Mouse (Mus musculus): Measurements from ENCODE around the gene Rflnb. TPM values are rescaled to one million over a fixed set of nuclear protein-coding genes. Genes with fewer than 3 reads are reported as not detected.

Rflnb gene
- total RNA-seq, 2 experiments from 2014 or later = 7.0 to 9.5 TPM

- DNase-seq (ENCODE audit: low spot score in 2 of 2) = peak; percentile 75 to 82
- Histone ChIP-seq H3K27ac (no peak within 1 kb of the TSS), H3K4me3 (peak within 1 kb of the TSS; percentile 62)
- TF ChIP-seq CTCF (conservative IDR thresholded peaks at IDR 0.05) = peak; percentile 82
These were observed 28.0 kb downstream of the Rflnb start, which contains the start of gene 1700016K19Rik for GRCm38 (mm10) chr11:75999440-76000155. 1700016K19Rik (plus strand) TSS chr11:75999912.

GRCm38 (mm10) chr11:75994357-75994756 lies 33.2 kb downstream of the Rflnb start:
- H3K4me3 ChIP-seq = no peak overlapping the region
- TF ChIP-seq CTCF (conservative IDR thresholded peaks at IDR 0.05) = no peak
- DNase-seq (ENCODE audit: low spot score in 2 of 2) = no peak
- H3K27ac ChIP-seq = no peak overlapping the region

- DNase-seq (ENCODE audit: low spot score in 2 of 2) = no peak
- no peak for TF ChIP-seq CTCF (conservative IDR thresholded peaks at IDR 0.05)
- Histone ChIP-seq H3K4me3 (no peak overlapping the region), H3K27ac (peak overlapping the region; percentile 21; the same call in 1 of the 2 replicates)
These were observed 35.1 kb downstream of the Rflnb start for GRCm38 (mm10) chr11:75992481-75992880.

- TF ChIP-seq CTCF (conservative IDR thresholded peaks at IDR 0.05) = peak; percentile 13; the same call in 1 of the 2 replicates
- peak overlapping the region; percentile 21; the same call in 1 of the 2 replicates for H3K27ac ChIP-seq
- no peak overlapping the region for H3K4me3 ChIP-seq
- no peak for DNase-seq (ENCODE audit: low spot score in 2 of 2)
These were observed 35.7 kb downstream of the Rflnb start for GRCm38 (mm10) chr11:75991911-75992310.

GRCm38 (mm10) chr11:75990965-75991835 lies 36.4 kb downstream of the Rflnb start:
- peak; percentile 63 for TF ChIP-seq CTCF (conservative IDR thresholded peaks at IDR 0.05)

GRCm38 (mm10) chr11:75985948-75986347 lies 41.6 kb downstream of the Rflnb start:
- peak overlapping the region; percentile 60 for H3K27ac ChIP-seq
- no peak overlapping the region for H3K4me3 ChIP-seq
- TF ChIP-seq CTCF (conservative IDR thresholded peaks at IDR 0.05) = no peak
- DNase-seq (ENCODE audit: low spot score in 2 of 2) = peak; percentile 51 to 55

More at GRCm38 (mm10) chr11:75990965-75991835, 36.4 kb downstream of the Rflnb start:
- Histone ChIP-seq H3K27ac (peak overlapping the region; percentile 25; the same call in 1 of the 2 replicates), H3K4me3 (no peak overlapping the region)
- DNase-seq (ENCODE audit: low spot score in 2 of 2) = peak; percentile 34 to 40

GRCm38 (mm10) chr11:75984581-75984980 lies 43.0 kb downstream of the Rflnb start:
- DNase-seq (ENCODE audit: low spot score in 2 of 2) = no peak
- Histone ChIP-seq H3K27ac (no peak overlapping the region), H3K4me3 (no peak overlapping the region)
- TF ChIP-seq CTCF (conservative IDR thresholded peaks at IDR 0.05) = no peak

- H3K27ac ChIP-seq = no peak overlapping the region
- no peak overlapping the region for H3K4me3 ChIP-seq
- DNase-seq (ENCODE audit: low spot score in 2 of 2) = no peak
- TF ChIP-seq CTCF (conservative IDR thresholded peaks at IDR 0.05) = peak; percentile 60
These were observed 44.4 kb downstream of the Rflnb start for GRCm38 (mm10) chr11:75983194-75983593.

- no peak for TF ChIP-seq CTCF (conservative IDR thresholded peaks at IDR 0.05)
- DNase-seq (ENCODE audit: low spot score in 2 of 2) = no peak
- H3K27ac ChIP-seq = no peak overlapping the region
These were observed 47.2 kb downstream of the Rflnb start for GRCm38 (mm10) chr11:75980413-75980812.

GRCm38 (mm10) chr11:75978051-75978450 lies 49.5 kb downstream of the Rflnb start:
- DNase-seq (ENCODE audit: low spot score in 2 of 2) = no peak
- TF ChIP-seq CTCF (conservative IDR thresholded peaks at IDR 0.05) = no peak
- H3K4me3 ChIP-seq = no peak overlapping the region

More at GRCm38 (mm10) chr11:75980413-75980812, 47.2 kb downstream of the Rflnb start:
- H3K4me3 ChIP-seq = no peak overlapping the region

GRCm38 (mm10) chr11:75976748-75977147 lies 50.8 kb downstream of the Rflnb start:
- Histone ChIP-seq H3K27ac (no peak overlapping the region), H3K4me3 (no peak overlapping the region)
- no peak for TF ChIP-seq CTCF (conservative IDR thresholded peaks at IDR 0.05)
- no peak for DNase-seq (ENCODE audit: low spot score in 2 of 2)

More at GRCm38 (mm10) chr11:75978051-75978450, 49.5 kb downstream of the Rflnb start:
- H3K27ac ChIP-seq = no peak overlapping the region

GRCm38 (mm10) chr11:75973988-75974387 lies 53.6 kb downstream of the Rflnb start:
- H3K4me3 ChIP-seq = no peak overlapping the region
- H3K27ac ChIP-seq = no peak overlapping the region
- TF ChIP-seq CTCF (conservative IDR thresholded peaks at IDR 0.05) = peak; percentile 71

More at GRCm38 (mm10) chr11:75973988-75974387, 53.6 kb downstream of the Rflnb start:
- DNase-seq (ENCODE audit: low spot score in 2 of 2) = no peak
